In the genomic region with DNA sequence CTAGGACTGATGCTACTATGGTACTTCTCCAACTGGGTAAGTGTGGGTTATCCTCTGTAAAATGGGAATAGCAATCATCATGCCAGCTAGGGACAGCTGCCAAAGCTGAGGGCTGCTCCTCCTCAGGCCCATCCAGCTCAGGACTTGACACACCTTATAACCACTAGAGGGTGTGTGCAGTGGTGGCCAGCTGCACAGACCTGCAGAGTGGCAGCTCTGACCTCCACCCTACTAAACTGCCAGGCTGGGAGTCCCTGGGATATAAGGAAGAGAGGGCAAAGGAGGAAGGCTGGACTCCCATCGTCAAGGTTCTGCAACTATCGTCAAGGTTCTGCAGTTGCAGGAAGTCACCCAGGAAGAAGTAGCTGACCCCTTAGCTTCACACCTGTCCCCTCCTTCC, we compare ENCODE assay signal across 10 mouse cellular contexts. TPM values are rescaled to one million over a fixed set of nuclear protein-coding genes. Genes with fewer than 3 reads are reported as not detected.
DNase-seq lines count a peak whose midpoint lies in the region; ATAC-seq and TF ChIP-seq lines count a peak whose summit lies in the region.
"Had no signal": no experiment of that assay in that cellular context is flagged by ENCODE, and none has a peak within 500 bp of the region (broad histone marks: within the 10 kb centered on the region; RNA-seq: fewer than 3 reads in every experiment).

No protein-coding gene starts in this region.

- no peaks in the 10 kb centered on the region for H3K36me3 ChIP-seq in heart, embryonic 11.5 days (ENCODE audit: control insufficient read depth, insufficient read depth, low read length)
- H3K36me3 ChIP-seq: G1E had no signal

- TF ChIP-seq POLR2A in bone marrow, adult 2 months (IDR thresholded peaks at IDR 0.05; ENCODE audit: borderline replicate concordance, control insufficient read depth, low read depth, low read length) = no peak

- no peaks in the 10 kb centered on the region for H3K27me3 ChIP-seq in heart, embryonic 11.5 days (ENCODE audit: control insufficient read depth, insufficient read depth, low read length)

- peak overlapping the region; percentile 7; the same call in 1 of the 2 replicates for H3K4me2 ChIP-seq in heart, embryonic 11.5 days

- ATAC-seq in heart, embryonic 11.5 days (replicated peaks; ENCODE audit: insufficient number of reproducible peaks, low FRiP score, low TSS enrichment) = no peak
- ATAC-seq in activated CD4-positive, CD25-positive, alpha-beta regulatory T cell, adult 4 months = no peak
- ATAC-seq: hindbrain, embryonic 16.5 days had no signal

- H3K4me1 ChIP-seq in heart, embryonic 11.5 days (ENCODE audit: control insufficient read depth, insufficient read depth, low read length) = peaks cover 25% of the 10 kb centered on the region
- H3K4me1 ChIP-seq in bone marrow, adult 2 months (ENCODE audit: control insufficient read depth, insufficient read depth, low read length) = no peaks in the 10 kb centered on the region

- H3K9ac ChIP-seq in heart, embryonic 11.5 days (ENCODE audit: low read depth, low read length) = no peak overlapping the region

- intact Hi-C loops in left cerebral cortex, postnatal 14 days (cut with DNase I) = loop anchor here (2.0 to 5.0 kb wide), 2 partner anchors 62 to 68 kb away; no protein-coding TSS in a partner anchor

- H3K4me3 ChIP-seq in heart, embryonic 11.5 days (ENCODE audit: low read depth, low read length) = no peak overlapping the region
- no peak overlapping the region for H3K4me3 ChIP-seq in bone marrow, adult 2 months (replicated peaks; ENCODE audit: control insufficient read depth, low read depth, low read length)

- no peaks in the 10 kb centered on the region for H3K9me3 ChIP-seq in heart, embryonic 11.5 days (replicated peaks; ENCODE audit: control insufficient read depth, low read length)

- H3K27ac ChIP-seq in heart, embryonic 11.5 days (ENCODE audit: low read depth, low read length) = peak overlapping the region; percentile 38; the same call in 1 of the 2 replicates
- H3K27ac ChIP-seq in bone marrow, adult 2 months (ENCODE audit: control insufficient read depth, insufficient read depth, low read depth, low read length, poor library complexity) = no peak overlapping the region

- WGBS in heart, embryonic 11.5 days (ENCODE audit: insufficient replicate concordance) = 18% methylated on average over 2 of the region's 2 CpGs
- WGBS in bone marrow, adult 2 months = 0% methylated on average over 2 of the region's 2 CpGs

- no peak for DNase-seq in heart, adult 8-10 months (ENCODE audit: low spot score)
- DNase-seq in 3T3-L1 (ENCODE audit: low read depth, low spot score) = peak; percentile 60
- peak; percentile 43 for DNase-seq in kidney, postnatal 14 days
- no peak for DNase-seq in right cerebral cortex, adult 18-20 months
- DNase-seq in left cerebral cortex, postnatal 14 days (ENCODE audit: low spot score in 2 of 2) = no peak

- TF ChIP-seq CTCF in bone marrow, adult 2 months (IDR thresholded peaks at IDR 0.05; ENCODE audit: control insufficient read depth, insufficient read depth, low read length) = peak; percentile 42

RNA-seq across cellular contexts. Expression of gene Smad6, which starts 3.1 kb away (rescaled TPM):
- 30.5 and 31.6 TPM in 2 replicates for polyA plus RNA-seq in heart, embryonic 11.5 days (2014; fragmentation: Nextera tagmentation; extraction: Ambion mirVana)
- total RNA-seq in heart, adult 8-10 months (2022) = 10 to 100 TPM; 10.9 to 16.5 (median 11.9) TPM
- 0.97 and 1.3 TPM in 2 replicates for polyA plus RNA-seq in bone marrow, adult 2 months (2011; ENCODE audit: insufficient read depth, insufficient read length, low replicate concordance, missing spikeins)
- 1 to 10 TPM; 1.8 to 2.3 TPM for total RNA-seq in left cerebral cortex, postnatal 14 days (2021)
- not detected for polyA plus RNA-seq in activated CD4-positive, CD25-positive, alpha-beta regulatory T cell, adult 4 months (2017; shearing (Covaris generic))

Comparison
In these comparisons a context has a peak if more than half of its experiments do, and no peak if none do; other contexts are left out.
1. DNase-seq: peak in 3T3-L1 (single experiment) and kidney, postnatal 14 days (single experiment); none in heart, adult 8-10 months (single experiment), right cerebral cortex, adult 18-20 months (single experiment) and left cerebral cortex, postnatal 14 days (0 of 2).
2. RNA of gene Smad6, which starts 3.1 kb away (polyA plus RNA-seq): 30.5 to 31.6 TPM in heart, embryonic 11.5 days; 0.97 to 1.3 TPM in bone marrow, adult 2 months and not detected in activated CD4-positive, CD25-positive, alpha-beta regulatory T cell, adult 4 months; every median in the first group is over 10 times any median in the second.